Mouse (Mus musculus): ENCODE data around the gene Vkorc1. TPM values are rescaled to one million over a fixed set of nuclear protein-coding genes. Genes with fewer than 3 reads are reported as not detected.

Gene Vkorc1
- total and polyA plus RNA-seq, 3 experiments = 0.25 TPM; not detected in 2

- dilution Hi-C loops (cut with MboI; ENCODE audit: extremely low pct_ligation_motif_present, extremely low pct_unique_long_range_greater_than_20kb, low sequenced_read_pairs) (no loop called here), in situ Hi-C loops (cut with MboI; ENCODE audit: low pct_ligation_motif_present, low pct_unique_long_range_greater_than_20kb, low sequenced_read_pairs) (no loop called here)
- TF ChIP-seq POLR2A (IDR thresholded peaks at IDR 0.05; ENCODE audit: low read depth, low read length) (peak; percentile 85), USF2 (conservative IDR thresholded peaks at IDR 0.05; ENCODE audit: low read depth, low read length) (no peak), NRF1 (IDR thresholded peaks at IDR 0.05; ENCODE audit: low read depth, low read length) (peak; percentile 76), IRF4 (IDR thresholded peaks at IDR 0.05; ENCODE audit: low read depth, low read length) (0 out of 2 replicates have a peak, but pooled peaks have one; percentile 35), MXI1 (IDR thresholded peaks at IDR 0.05; ENCODE audit: low read depth, low read length) (no peak), ZNF384 (IDR thresholded peaks at IDR 0.05; ENCODE audit: low read depth, low read length) (no peak), TCF12 (IDR thresholded peaks at IDR 0.05; ENCODE audit: low read depth, low read length) (peak; percentile 63), CHD2 (IDR thresholded peaks at IDR 0.05; ENCODE audit: low read length) (peak; percentile 99), MEF2A (IDR thresholded peaks at IDR 0.05; ENCODE audit: borderline replicate concordance, low read depth, low read length) (0 out of 2 replicates have a peak, but pooled peaks have one; percentile 46), KAT2A (IDR thresholded peaks at IDR 0.05; ENCODE audit: insufficient replicate concordance, low read length) (peak; percentile 84; the same call in 1 of the 2 replicates), NELFE (IDR thresholded peaks at IDR 0.05; ENCODE audit: low read depth, low read length) (peak; percentile 87), JUN (IDR thresholded peaks at IDR 0.05; ENCODE audit: insufficient read depth, low read depth, low read length) (no peak), ELF1 (IDR thresholded peaks at IDR 0.05; ENCODE audit: low read depth, low read length) (peak; percentile 71), SMC3 (IDR thresholded peaks at IDR 0.05; ENCODE audit: low read depth, low read length) (no peak), POLR2AphosphoS2 (IDR thresholded peaks at IDR 0.05; ENCODE audit: low read depth, low read length) (no peak; the same call in 1 of the 2 replicates), EP300 (IDR thresholded peaks at IDR 0.05; ENCODE audit: low read length) (no peak), RCOR1 (conservative IDR thresholded peaks at IDR 0.05; ENCODE audit: low read depth, low read length) (no peak), PAX5 (IDR thresholded peaks at IDR 0.05; ENCODE audit: low read length) (no peak), MAFK (IDR thresholded peaks at IDR 0.05; ENCODE audit: insufficient replicate concordance, low read length) (no peak), CHD1 (IDR thresholded peaks at IDR 0.05; ENCODE audit: low read depth, low read length) (no peak), CTCF (conservative IDR thresholded peaks at IDR 0.05 in 1 of 2, IDR thresholded peaks at IDR 0.05 in 1 of 2; ENCODE audit: low read depth in 2 of 2, low read length in 2 of 2) (no peak; a peak in 1 of 4 replicates), ZMIZ1 (IDR thresholded peaks at IDR 0.05; ENCODE audit: low read depth, low read length) (peak; percentile 73; the same call in 1 of the 2 replicates), HCFC1 (IDR thresholded peaks at IDR 0.05; ENCODE audit: low read depth, low read length) (peak; percentile 94), ETS1 (conservative IDR thresholded peaks at IDR 0.05; ENCODE audit: low read depth, low read length) (no peak), MAZ (IDR thresholded peaks at IDR 0.05; ENCODE audit: low read depth, low read length) (no peak)
- Histone ChIP-seq H3K36me3 (replicated peaks in 1 of 2; ENCODE audit: control insufficient read depth in 1 of 2, insufficient read depth in 1 of 2, low read length in 1 of 2) (peaks cover 38 to 42% of the 10 kb centered on the region in 2 experiments), H3K27me3 (replicated peaks) (no peaks in the 10 kb centered on the region), H3K9ac (ENCODE audit: insufficient read depth, low read depth) (peak within 1 kb of the TSS; percentile 94), H3K9me3 (replicated peaks; ENCODE audit: low read length) (no peaks in the 10 kb centered on the region), H3K4me3 (replicated peaks in 1 of 3; ENCODE audit: low read depth in 2 of 3, low read length in 2 of 3, poor library complexity in 1 of 3) (peak within 1 kb of the TSS; percentile 60 to 80 (median 71)), H3K4me2 (ENCODE audit: insufficient read depth, low read depth, poor library complexity, severe bottlenecking) (peak within 1 kb of the TSS; percentile 75), H3K79me2 (replicated peaks; ENCODE audit: control insufficient read depth, extremely low read depth, insufficient read depth, poor library complexity, severe bottlenecking) (no peaks in the 10 kb centered on the region), H3K27ac (ENCODE audit: insufficient read depth, low read depth) (no peak within 1 kb of the TSS), H3K4me1 (ENCODE audit: control insufficient read depth in 1 of 2, insufficient read depth in 2 of 2) (peaks cover 7 to 14% of the 10 kb centered on the region in 2 experiments; a peak in 3 of 4 replicates)
- peak; percentile 87 for DNase-seq (ENCODE audit: extremely low read depth)
These were observed 8.8 kb upstream of the Vkorc1 start, which contains the start of gene Bckdk for GRCm38 (mm10) chr7:127903971-127904796. TSS of gene Bckdk (plus strand) at chr7:127904082.

All from CH12.LX (cell line).